Mouse (Mus musculus) left cerebral cortex, postnatal 10 days (tissue): Measurements from ENCODE around the gene Rnf2. TPM values are rescaled to one million over a fixed set of nuclear protein-coding genes. Genes with fewer than 3 reads are reported as not detected.

ENCODE experiments used
- DNase-seq, 2 experiments: peaks; one replicate each; pipeline ENCODE4 v3.0.0; 2021 to 2022; ENCODE audit warnings: low spot score in 2 of 2, mixed read lengths in 1 of 2; ENCODE audit errors: extremely low spot score in 1 of 2
- intact Hi-C: fragments of 180-260 bp; cut with DNase I; formaldehyde crosslinking; loops from one replicate; pipeline ENCODE4 v1.15.1; 2025
- microRNA-seq: library from miRNA; unstranded; fragments of <30 nt; microRNA quantifications from one replicate; pipeline ENCODE4 v1.2.0, GENCODE M21; 2022
- total RNA-seq, 2 experiments: library from RNA; stranded (reverse); gene quantifications; 2 replicates each; pipeline ENCODE4 v1.2.3; 2021

Rnf2 gene
- total RNA-seq, 2 experiments from 2014 or later = 39.8 to 41.9 TPM

GRCm38 (mm10) chr1:151422178-151422577 is 78.6 kb downstream of the Rnf2 start:
- intact Hi-C loops = no loop called here
- DNase-seq = no peak

GRCm38 (mm10) chr1:151409827-151410226 is 90.9 kb downstream of the Rnf2 start:
- intact Hi-C loops = no loop called here
- DNase-seq = no peak

Small RNA genes within 50 kb of the gene (microRNA-seq; reads per million reads assigned to microRNA genes)
- gene Mir7682 = 4.3 reads per million, percentile 15 among the genes with 10 or more reads in this experiment

Other genes with a start within 250 kb of the Rnf2 start
- gene Ivns1abp, start 156.5 kb downstream of the Rnf2 start, total RNA-seq = 100 to 1,000 TPM; 152 to 153 TPM
- 1 to 10 TPM; 7.6 to 9.6 TPM for gene Swt1, start 72.5 kb downstream of the Rnf2 start, total RNA-seq
- 10 to 100 TPM; 22.4 to 24.8 TPM for gene Trmt1l, start 72.4 kb downstream of the Rnf2 start, total RNA-seq
- gene Fam129a, start 70.2 kb upstream of the Rnf2 start, total RNA-seq = 1 to 10 TPM; 4.8 to 6.1 TPM